ENCODE assay signal across 9 mouse cellular contexts in genomic region chr7:16825785-16826184, GRCm38 (mm10). TPM values are rescaled to one million over a fixed set of nuclear protein-coding genes. Genes with fewer than 3 reads are reported as not detected.
DNase-seq lines count a peak whose midpoint lies in the region; ATAC-seq lines count a peak whose summit lies in the region.
"Had no signal": no experiment of that assay in that cellular context is flagged by ENCODE, and none has a peak within 500 bp of the region (broad histone marks: within the 10 kb centered on the region; RNA-seq: fewer than 3 reads in every experiment).

No protein-coding gene starts in this region.

- no peak overlapping the region for H3K27ac ChIP-seq in liver, embryonic 11.5 days (ENCODE audit: low read depth, low read length)
- H3K27ac ChIP-seq in liver, embryonic 15.5 days (replicated peaks) = 0 out of 2 replicates have a peak overlapping the region, but pooled peaks have one; percentile 19
- H3K27ac ChIP-seq in limb, embryonic 10.5 days = no peak overlapping the region
- H3K27ac ChIP-seq: heart, embryonic 13.5 days; limb, embryonic 15.5 days had no signal

- H3K9ac ChIP-seq in liver, embryonic 11.5 days (ENCODE audit: low read depth, low read length) = no peak overlapping the region
- no peak overlapping the region for H3K9ac ChIP-seq in liver, embryonic 15.5 days
- H3K9ac ChIP-seq: limb, embryonic 15.5 days had no signal

- H3K4me3 ChIP-seq in liver, embryonic 11.5 days (ENCODE audit: low read depth, low read length) = no peak overlapping the region
- no peak overlapping the region for H3K4me3 ChIP-seq in liver, embryonic 15.5 days (replicated peaks)
- no peak overlapping the region for H3K4me3 ChIP-seq in limb, embryonic 10.5 days
- H3K4me3 ChIP-seq: heart, embryonic 13.5 days; limb, embryonic 15.5 days had no signal

- WGBS in liver, embryonic 11.5 days = 80% methylated on average over 10 of the region's 10 CpGs
- WGBS in liver, embryonic 15.5 days (ENCODE audit: insufficient replicate concordance) = 71% methylated on average over 10 of the region's 10 CpGs
- 82% methylated on average over 10 of the region's 10 CpGs for WGBS in limb, embryonic 10.5 days

- ATAC-seq in liver, embryonic 11.5 days (replicated peaks; ENCODE audit: low FRiP score) = peak; percentile 72
- ATAC-seq in liver, embryonic 15.5 days (ENCODE audit: insufficient read depth) = no peak

- no peaks in the 10 kb centered on the region for H3K27me3 ChIP-seq in liver, embryonic 11.5 days (replicated peaks; ENCODE audit: control insufficient read depth, insufficient read depth, low read length)
- no peaks in the 10 kb centered on the region for H3K27me3 ChIP-seq in liver, embryonic 15.5 days
- H3K27me3 ChIP-seq in limb, embryonic 10.5 days (ENCODE audit: low read depth, poor library complexity, severe bottlenecking) = no peaks in the 10 kb centered on the region
- H3K27me3 ChIP-seq: heart, embryonic 13.5 days; limb, embryonic 15.5 days had no signal

- H3K9me3 ChIP-seq in liver, embryonic 11.5 days (ENCODE audit: control insufficient read depth, low read length) = no peaks in the 10 kb centered on the region
- no peaks in the 10 kb centered on the region for H3K9me3 ChIP-seq in liver, embryonic 15.5 days (replicated peaks)
- H3K9me3 ChIP-seq in limb, embryonic 10.5 days (replicated peaks) = no peaks in the 10 kb centered on the region
- H3K9me3 ChIP-seq: heart, embryonic 13.5 days; limb, embryonic 15.5 days had no signal

- H3K4me2 ChIP-seq in liver, embryonic 11.5 days = no peak overlapping the region
- no peak overlapping the region for H3K4me2 ChIP-seq in liver, embryonic 15.5 days
- H3K4me2 ChIP-seq: heart, embryonic 13.5 days; limb, embryonic 15.5 days had no signal

- H3K4me1 ChIP-seq in liver, embryonic 11.5 days (replicated peaks; ENCODE audit: control insufficient read depth, insufficient read depth, low read length) = peaks cover 36% of the 10 kb centered on the region
- H3K4me1 ChIP-seq in liver, embryonic 15.5 days (replicated peaks) = peaks cover 37% of the 10 kb centered on the region
- H3K4me1 ChIP-seq in limb, embryonic 10.5 days = peaks cover 12% of the 10 kb centered on the region

- DNase-seq in liver, embryonic 11.5 days (ENCODE audit: low spot score) = no peak
- no peak for DNase-seq in liver
- peak; percentile 80 for DNase-seq in T-cell, adult 2 months (ENCODE audit: low spot score)
- peak; percentile 72 for DNase-seq in thymus, postnatal 14 days
- no peak for DNase-seq in limb, embryonic 10.5 days (ENCODE audit: low spot score)
- no peak for DNase-seq in gastrocnemius, postnatal 10 days

- peaks cover 66% of the 10 kb centered on the region for H3K36me3 ChIP-seq in liver, embryonic 11.5 days (ENCODE audit: control insufficient read depth, insufficient read depth, low read length)
- H3K36me3 ChIP-seq in liver, embryonic 15.5 days (replicated peaks) = peaks cover 82% of the 10 kb centered on the region
- peaks cover 90% of the 10 kb centered on the region for H3K36me3 ChIP-seq in limb, embryonic 10.5 days

RNA-seq across cellular contexts. Expression of gene Fkrp, which starts 9.3 kb away (rescaled TPM):
- 20.3 and 22.9 TPM in 2 replicates for polyA plus RNA-seq in liver, embryonic 11.5 days (2014; fragmentation: Nextera tagmentation; extraction: Ambion mirVana)
- 8.2 and 9.0 TPM in 2 replicates for polyA plus RNA-seq in liver, embryonic 15.5 days (2015; fragmentation: Nextera tagmentation; extraction: Ambion mirVana)
- polyA plus RNA-seq in limb, embryonic 10.5 days (2016; fragmentation: Nextera tagmentation; extraction: Ambion mirVana) = 27.2 and 33.1 TPM in 2 replicates
- 10 to 100 TPM; 23.2 to 23.3 TPM for total RNA-seq in gastrocnemius, postnatal 10 days (2021)

RNA-seq across cellular contexts. Expression of gene Strn4, which starts 10.1 kb away (rescaled TPM):
- 74.8 and 80.9 TPM in 2 replicates for polyA plus RNA-seq in liver, embryonic 11.5 days (2014; fragmentation: Nextera tagmentation; extraction: Ambion mirVana)
- 30.9 and 37.8 TPM in 2 replicates for polyA plus RNA-seq in liver, embryonic 15.5 days (2015; fragmentation: Nextera tagmentation; extraction: Ambion mirVana)
- polyA plus RNA-seq in limb, embryonic 10.5 days (2016; fragmentation: Nextera tagmentation; extraction: Ambion mirVana) = 130 and 145 TPM in 2 replicates
- total RNA-seq in gastrocnemius, postnatal 10 days (2021) = 10 to 100 TPM; 42.3 to 46.1 TPM

RNA-seq across cellular contexts. Expression of gene Prkd2, which starts 16.9 kb away (rescaled TPM):
- polyA plus RNA-seq in liver, embryonic 11.5 days (2014; fragmentation: Nextera tagmentation; extraction: Ambion mirVana) = 7.6 and 8.4 TPM in 2 replicates
- 3.2 and 3.8 TPM in 2 replicates for polyA plus RNA-seq in liver, embryonic 15.5 days (2015; fragmentation: Nextera tagmentation; extraction: Ambion mirVana)
- 15.0 and 15.6 TPM in 2 replicates for polyA plus RNA-seq in limb, embryonic 10.5 days (2016; fragmentation: Nextera tagmentation; extraction: Ambion mirVana)
- 10 to 100 TPM in 1 of 2 experiments, 1 to 10 TPM in 1; 9.8 to 14.0 TPM for total RNA-seq in gastrocnemius, postnatal 10 days (2021)

RNA-seq across cellular contexts. Expression of gene Slc1a5, which starts 44.6 kb away (rescaled TPM):
- polyA plus RNA-seq in liver, embryonic 11.5 days (2014; fragmentation: Nextera tagmentation; extraction: Ambion mirVana) = 58.4 and 67.9 TPM in 2 replicates
- 120 and 144 TPM in 2 replicates for polyA plus RNA-seq in liver, embryonic 15.5 days (2015; fragmentation: Nextera tagmentation; extraction: Ambion mirVana)
- polyA plus RNA-seq in limb, embryonic 10.5 days (2016; fragmentation: Nextera tagmentation; extraction: Ambion mirVana) = 48.3 and 48.7 TPM in 2 replicates
- total RNA-seq in gastrocnemius, postnatal 10 days (2021) = 10 to 100 TPM; 32.5 to 34.9 TPM

RNA-seq across cellular contexts. Expression of gene Dact3, which starts 49.3 kb away (rescaled TPM):
- polyA plus RNA-seq in liver, embryonic 11.5 days (2014; fragmentation: Nextera tagmentation; extraction: Ambion mirVana) = 2.5 and 2.6 TPM in 2 replicates
- polyA plus RNA-seq in liver, embryonic 15.5 days (2015; fragmentation: Nextera tagmentation; extraction: Ambion mirVana) = 0.14 and 0.17 TPM in 2 replicates
- polyA plus RNA-seq in limb, embryonic 10.5 days (2016; fragmentation: Nextera tagmentation; extraction: Ambion mirVana) = 7.0 and 8.2 TPM in 2 replicates
- total RNA-seq in gastrocnemius, postnatal 10 days (2021) = 10 to 100 TPM in 1 of 2 experiments, 1 to 10 TPM in 1; 9.5 to 10.9 TPM

Comparison
In these comparisons a context has a peak if more than half of its experiments do, and no peak if none do; other contexts are left out.
1. DNase-seq: peak in T-cell, adult 2 months (single experiment) and thymus, postnatal 14 days (single experiment); none in liver, embryonic 11.5 days (single experiment), liver (single experiment), limb, embryonic 10.5 days (single experiment) and gastrocnemius, postnatal 10 days (single experiment).